Mouse (Mus musculus) CH12.LX (cell line): ENCODE measurements around the gene Plxdc2. TPM values are rescaled to one million over a fixed set of nuclear protein-coding genes. Genes with fewer than 3 reads are reported as not detected.
"Not testable (repeated sequence)": the region's sequence is repeated elsewhere in the genome, so short reads cannot be mapped to it uniquely, and the experiment has no call there.

Source experiments
- DNase-seq: peaks from one replicate; pipeline ENCODE4 v3.0.0-alpha.2; 2013; ENCODE audit errors: extremely low read depth
- H3K27ac ChIP-seq: 2 replicates; pipeline ENCODE4 v1.5.1; 2012; ENCODE audit warnings: low read depth, mild to moderate bottlenecking, control low read depth, moderate library complexity; ENCODE audit not compliant: insufficient read depth
- H3K27me3 ChIP-seq: replicated peaks from 2 replicates; pipeline ENCODE3; 2012; ENCODE audit warnings: inconsistent platforms
- H3K36me3 ChIP-seq, 2 experiments: replicated peaks in 1 of 2; 2 replicates each; pipeline versions ENCODE3 to v1.6.1; 2012; ENCODE audit warnings: inconsistent platforms in 1 of 2, low read length in 1 of 2, mild to moderate bottlenecking in 1 of 2, mixed read lengths in 1 of 2, moderate library complexity in 1 of 2; ENCODE audit not compliant: control insufficient read depth in 1 of 2, insufficient read depth in 1 of 2
- H3K4me1 ChIP-seq, 2 experiments: 2 replicates each; pipeline ENCODE4 v1.6.1; 2012; ENCODE audit warnings: inconsistent platforms in 1 of 2, moderate library complexity in 1 of 2; ENCODE audit not compliant: insufficient read depth in 2 of 2, control insufficient read depth in 1 of 2
- H3K4me2 ChIP-seq: 2 replicates; pipeline ENCODE4 v1.6.1; 2012; ENCODE audit warnings: low read depth, mild to moderate bottlenecking, control low read depth; ENCODE audit not compliant: poor library complexity, insufficient read depth, severe bottlenecking
- H3K4me3 ChIP-seq, 3 experiments: fragments of 150-350 bp in 1 of 3; sonication (generic) in 1 of 3; replicated peaks in 1 of 3; 2 replicates each; pipeline versions ENCODE3 to v1.5.1; 2011 to 2012; ENCODE audit warnings: low read depth in 2 of 3, low read length in 2 of 3, mild to moderate bottlenecking in 2 of 3, moderate library complexity in 2 of 3, control low read depth in 1 of 3, improper control_type of control experiment in 1 of 3, inconsistent platforms in 1 of 3, mixed read lengths in 1 of 3; ENCODE audit not compliant: poor library complexity in 1 of 3
- H3K79me2 ChIP-seq: replicated peaks from 2 replicates; pipeline ENCODE4 v1.6.1; 2012; ENCODE audit warnings: mild to moderate bottlenecking, moderate library complexity; ENCODE audit not compliant: control insufficient read depth, poor library complexity, insufficient read depth, severe bottlenecking; ENCODE audit errors: extremely low read depth
- H3K9ac ChIP-seq: 2 replicates; pipeline ENCODE4 v1.6.1; 2012; ENCODE audit warnings: low read depth, mild to moderate bottlenecking, control low read depth, moderate library complexity; ENCODE audit not compliant: insufficient read depth
- H3K9me3 ChIP-seq: replicated peaks from 2 replicates; pipeline ENCODE3; 2012; ENCODE audit warnings: low read length, inconsistent platforms, mixed read lengths
- BHLHE40 ChIP-seq: IDR thresholded peaks from 2 replicates; pipeline ENCODE4 v1.6.1; 2011; ENCODE audit warnings: mild to moderate bottlenecking, low read depth, low read length, improper control_type of control experiment
- ELF1 ChIP-seq: IDR thresholded peaks from 2 replicates; pipeline ENCODE4 v1.6.1; 2014; ENCODE audit warnings: low read depth, mild to moderate bottlenecking, inconsistent platforms, low read length, improper control_type of control experiment
- ETS1 ChIP-seq: conservative IDR thresholded peaks from 2 replicates; pipeline ENCODE4 v1.6.1; 2012; ENCODE audit warnings: low read depth, mild to moderate bottlenecking, inconsistent platforms, low read length, improper control_type of control experiment, moderate library complexity
- MEF2A ChIP-seq: IDR thresholded peaks from 2 replicates; pipeline ENCODE4 v1.6.1; 2014; ENCODE audit warnings: low read depth, mild to moderate bottlenecking, inconsistent platforms, low read length, improper control_type of control experiment, borderline replicate concordance
- MXI1 ChIP-seq: IDR thresholded peaks from 2 replicates; pipeline ENCODE4 v1.6.1; 2011; ENCODE audit warnings: mild to moderate bottlenecking, low read depth, low read length, improper control_type of control experiment
- POLR2AphosphoS2 ChIP-seq: IDR thresholded peaks from 2 replicates; pipeline ENCODE4 v1.6.1; 2011; ENCODE audit warnings: low read depth, low read length, improper control_type of control experiment
- SIN3A ChIP-seq: IDR thresholded peaks from 2 replicates; pipeline ENCODE4 v1.6.1; 2012; ENCODE audit warnings: low read length, improper control_type of control experiment, inconsistent platforms
- SMC3 ChIP-seq: IDR thresholded peaks from 2 replicates; pipeline ENCODE4 v1.6.1; 2011; ENCODE audit warnings: low read depth, low read length, improper control_type of control experiment
- TBP ChIP-seq: conservative IDR thresholded peaks from 2 replicates; pipeline ENCODE4 v1.6.1; 2011; ENCODE audit warnings: low read depth, low read length, improper control_type of control experiment
- ZKSCAN1 ChIP-seq: IDR thresholded peaks from 2 replicates; pipeline ENCODE4 v1.6.1; 2012; ENCODE audit warnings: low read depth, inconsistent platforms, low read length, improper control_type of control experiment, borderline replicate concordance
- ZNF384 ChIP-seq: IDR thresholded peaks from 2 replicates; pipeline ENCODE4 v1.6.1; 2012; ENCODE audit warnings: low read depth, low read length, improper control_type of control experiment, inconsistent platforms
- dilution Hi-C: fragments of 300-500 bp; cut with MboI; formaldehyde crosslinking; loops from 2 replicates; pipeline ENCODE4 v1.14.3; 2020; ENCODE audit warnings: low sequenced_read_pairs; ENCODE audit not compliant: extremely low pct_unique_long_range_greater_than_20kb, extremely low pct_ligation_motif_present
- in situ Hi-C: fragments of 300-500 bp; cut with MboI; formaldehyde crosslinking; loops from 3 replicates; pipeline ENCODE4 v1.14.3; 2019; ENCODE audit warnings: low sequenced_read_pairs, low pct_ligation_motif_present, low pct_unique_long_range_greater_than_20kb, mixed read lengths
- polyA plus RNA-seq: library from polyadenylated mRNA; unstranded; fragments of >175 nt; gene quantifications from 2 replicates; pipeline ENCODE4 v1.2.1, GENCODE M21; 2012; ENCODE audit warnings: low read depth; ENCODE audit not compliant: insufficient read length
- total RNA-seq, 2 experiments: library from RNA; depleted of rRNA; stranded (reverse); fragments of 300-350 nt in 1 of 2; fragments of >200 nt in 1 of 2; gene quantifications; 2 replicates each; pipeline ENCODE4 v1.2.3; 2012 to 2014

Gene Plxdc2
- total and polyA plus RNA-seq, 3 experiments, result not detected

DNA sequence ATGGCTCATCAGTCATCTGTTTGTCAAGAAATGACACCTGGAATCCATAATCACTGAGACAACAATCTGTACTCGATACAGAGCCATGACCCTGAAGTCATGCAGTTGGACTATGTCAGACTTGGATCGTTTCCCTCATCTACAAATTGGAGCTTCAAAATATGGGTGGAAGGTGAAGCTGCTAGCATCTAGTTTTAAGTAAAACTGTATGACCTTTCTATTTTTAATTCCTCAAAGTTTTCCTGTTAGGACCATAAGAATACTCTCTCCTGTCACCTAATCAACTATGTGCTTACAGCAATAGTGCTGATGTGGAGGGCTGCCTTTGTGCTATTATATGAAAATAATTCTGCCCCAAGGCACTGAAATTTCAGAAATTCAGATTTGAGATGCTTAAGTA is 401.1 kb downstream of the Plxdc2 start:
- H3K9ac ChIP-seq, result no peak overlapping the region
- H3K4me2 ChIP-seq, result no peak overlapping the region
- no peaks in the 10 kb centered on the region for H3K27me3 ChIP-seq
- no peaks in the 10 kb centered on the region for H3K79me2 ChIP-seq
- no peaks in the 10 kb centered on the region for H3K36me3 ChIP-seq
- dilution Hi-C loops, result no loop called here
- no peaks in the 10 kb centered on the region for H3K4me1 ChIP-seq
- no peak for TF ChIP-seq ZKSCAN1
- TF ChIP-seq TBP, result no peak
- no peak for TF ChIP-seq MEF2A
- no peak for TF ChIP-seq ELF1
- TF ChIP-seq, all 38 proteins: peak for 0
- DNase-seq, result no peak
- no peak overlapping the region for H3K4me3 ChIP-seq
- H3K9me3 ChIP-seq, result no peaks in the 10 kb centered on the region
- in situ Hi-C loops, result no loop called here
- no peak overlapping the region for H3K27ac ChIP-seq

DNA sequence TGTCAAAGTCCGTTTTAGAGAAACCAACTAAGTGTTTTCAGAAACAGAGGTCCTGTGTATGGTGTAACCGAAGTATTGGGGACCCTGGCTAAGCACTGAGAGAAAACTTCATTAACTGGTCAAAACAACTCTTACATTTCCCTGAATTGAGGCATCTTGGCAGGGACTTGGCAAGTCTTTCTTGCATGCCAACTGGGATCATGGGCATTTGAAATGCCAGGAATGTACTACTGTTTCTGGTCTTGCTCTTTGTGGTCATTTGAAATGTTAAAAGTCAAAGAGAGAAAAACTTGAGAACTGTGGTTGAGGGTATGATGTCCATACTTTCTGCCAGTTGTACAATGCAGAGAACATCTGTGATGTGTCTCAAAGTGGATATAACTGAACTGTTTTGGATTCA is 403.7 kb downstream of the Plxdc2 start:
- Histone ChIP-seq H3K4me3 (no peak overlapping the region), H3K27ac (no peak overlapping the region), H3K4me1 (no peaks in the 10 kb centered on the region), H3K27me3 (no peaks in the 10 kb centered on the region), H3K9ac (no peak overlapping the region), H3K36me3 (no peaks in the 10 kb centered on the region), H3K9me3 (no peaks in the 10 kb centered on the region), H3K79me2 (no peaks in the 10 kb centered on the region), H3K4me2 (no peak overlapping the region)
- in situ Hi-C loops (no loop called here), dilution Hi-C loops (no loop called here)
- DNase-seq, result no peak
- TF ChIP-seq ZKSCAN1, result no peak
- no peak for TF ChIP-seq SMC3
- TF ChIP-seq MXI1, result no peak
- TF ChIP-seq ETS1, result no peak
- TF ChIP-seq SIN3A, result no peak
- TF ChIP-seq ZNF384, result no peak
- no peak for TF ChIP-seq BHLHE40
- no peak for TF ChIP-seq POLR2AphosphoS2

DNA sequence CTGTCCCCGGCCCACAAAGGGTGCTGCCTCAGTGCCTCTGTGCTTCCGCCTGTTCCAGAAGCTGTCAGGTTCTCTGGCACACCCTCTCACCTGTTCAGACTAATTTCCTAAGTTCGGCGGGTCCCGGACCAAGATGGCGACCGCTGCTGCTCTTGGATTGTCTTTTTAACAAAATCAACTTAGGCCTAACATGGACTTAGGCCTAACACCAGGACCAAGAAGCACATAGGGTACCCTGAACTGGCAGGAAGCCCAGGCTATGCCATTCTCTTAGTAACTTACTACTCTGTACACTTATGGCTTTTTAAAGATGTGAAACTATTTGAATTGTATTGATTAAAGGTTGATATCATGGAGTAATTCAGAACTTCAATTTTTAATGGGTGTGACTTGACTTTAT is 413.0 kb downstream of the Plxdc2 start:
- DNase-seq, H3K79me2 ChIP-seq, in situ Hi-C loops, H3K9me3 ChIP-seq, H3K4me2 ChIP-seq, H3K36me3 ChIP-seq, H3K27ac ChIP-seq, H3K27me3 ChIP-seq, H3K4me1 ChIP-seq, H3K4me3 ChIP-seq, H3K9ac ChIP-seq, dilution Hi-C loops: not testable (repeated sequence)
